Mouse (Mus musculus) liver, postnatal 0 days (tissue): ENCODE data around the gene Gbp6.

ENCODE experiments used
- CTCF ChIP-seq: sonication (generic); IDR thresholded peaks from 2 replicates; pipeline ENCODE4 v1.5.1; 2016; ENCODE audit warnings: antibody characterized with exemption, low read depth
- EP300 ChIP-seq: IDR thresholded peaks from 2 replicates; pipeline ENCODE4 v1.6.1; 2016; ENCODE audit warnings: antibody characterized with exemption, low read depth, mild to moderate bottlenecking

GRCm38 (mm10) chr5:105295746-105296145 is 2.2 kb upstream of the Gbp6 start:
- TF ChIP-seq CTCF, result no peak
- no peak for TF ChIP-seq EP300
